Mouse (Mus musculus) layer of hippocampus, postnatal 14 days (tissue): ENCODE data around the gene Mapk1. TPM values are rescaled to one million over a fixed set of nuclear protein-coding genes. Genes with fewer than 3 reads are reported as not detected.

Experiments used
- DNase-seq, 2 experiments: peaks; one replicate each; pipeline ENCODE4 v3.0.0; 2021 to 2022; ENCODE audit warnings: low spot score in 2 of 2, mixed read lengths in 1 of 2
- total RNA-seq, 2 experiments: library from RNA; stranded (reverse); gene quantifications; 2 replicates each; pipeline ENCODE4 v1.2.3; 2021

The Mapk1 gene
- total RNA-seq, 2 experiments from 2014 or later = 453 to 458 TPM

DNA sequence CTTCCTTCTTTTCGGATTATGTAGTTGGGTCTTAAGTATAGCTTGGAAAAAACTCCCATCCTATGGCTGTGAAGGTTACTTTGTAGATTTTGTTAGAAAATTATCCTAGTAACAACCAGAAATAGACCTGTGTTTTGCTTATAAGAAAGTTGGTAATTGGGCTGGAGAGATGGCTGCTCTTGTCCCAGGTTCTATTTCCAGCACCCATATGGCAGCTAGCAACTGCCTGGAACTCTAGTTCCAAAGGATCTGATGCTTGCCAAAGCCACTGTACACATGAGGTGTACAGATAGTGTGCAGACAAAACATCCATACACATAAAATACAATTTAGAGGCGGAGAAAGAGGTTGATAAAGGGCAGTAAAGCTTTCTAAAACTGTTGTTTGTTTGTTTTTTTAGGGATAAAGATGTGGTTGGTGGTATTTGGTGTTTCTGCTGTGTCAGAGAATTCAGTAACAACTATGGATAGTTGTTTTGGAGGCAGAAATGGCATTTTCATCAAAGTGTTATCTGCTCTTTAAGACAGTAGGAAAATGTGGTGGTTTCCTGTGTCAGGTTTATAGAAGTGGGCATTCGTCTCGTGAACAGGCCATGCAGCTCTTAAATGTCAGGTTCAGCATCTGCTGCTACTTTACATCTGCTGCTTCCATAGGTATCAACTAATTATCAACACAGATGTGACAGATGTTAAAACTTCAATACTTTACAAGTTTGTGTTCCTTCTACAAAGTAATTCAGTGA, 32.1 kb downstream of the Mapk1 start:
- no peak for DNase-seq

GRCm38 (mm10) chr16:17015853-17016230, 32.7 kb downstream of the Mapk1 start:
- no peak for DNase-seq

- no peak for DNase-seq
These were observed 34.9 kb downstream of the Mapk1 start for GRCm38 (mm10) chr16:17018071-17018470.

DNA sequence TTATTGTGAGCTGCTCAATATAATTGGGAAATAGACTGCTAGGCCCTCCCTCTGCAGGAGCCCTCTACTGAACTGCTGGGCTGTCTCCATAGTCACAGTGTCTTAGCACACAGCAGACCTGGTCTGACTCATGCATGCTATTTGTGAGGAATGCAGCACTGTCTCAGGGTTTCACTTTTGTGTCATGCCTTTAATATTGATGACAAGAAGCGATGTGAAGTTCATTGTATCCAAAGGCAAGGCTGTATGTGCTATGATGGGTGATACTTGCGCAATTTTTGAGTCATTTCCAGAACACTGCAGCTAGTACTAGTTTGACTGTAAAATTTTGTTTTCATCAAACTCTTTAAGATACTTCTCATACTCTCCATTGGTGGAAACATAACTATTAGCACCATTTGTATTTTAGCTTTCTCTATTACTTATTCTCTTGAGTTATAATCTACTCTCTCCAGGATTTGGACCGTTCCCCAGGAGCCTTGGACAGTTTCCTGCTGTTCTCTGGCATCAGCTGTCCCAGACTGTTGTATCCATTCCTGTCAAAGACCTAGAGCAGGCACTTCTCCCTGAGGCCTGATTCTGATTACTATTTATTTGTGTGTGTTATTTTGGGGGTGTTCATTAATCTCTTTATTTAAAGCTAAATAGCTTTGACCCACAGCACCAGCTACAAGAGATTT, 41.4 kb downstream of the Mapk1 start:
- peak in 1 of 2 experiments; percentile 54 for DNase-seq

- peak in 1 of 2 experiments; percentile 55 for DNase-seq
These were observed 47.0 kb downstream of the Mapk1 start for GRCm38 (mm10) chr16:17029971-17030695.

DNA sequence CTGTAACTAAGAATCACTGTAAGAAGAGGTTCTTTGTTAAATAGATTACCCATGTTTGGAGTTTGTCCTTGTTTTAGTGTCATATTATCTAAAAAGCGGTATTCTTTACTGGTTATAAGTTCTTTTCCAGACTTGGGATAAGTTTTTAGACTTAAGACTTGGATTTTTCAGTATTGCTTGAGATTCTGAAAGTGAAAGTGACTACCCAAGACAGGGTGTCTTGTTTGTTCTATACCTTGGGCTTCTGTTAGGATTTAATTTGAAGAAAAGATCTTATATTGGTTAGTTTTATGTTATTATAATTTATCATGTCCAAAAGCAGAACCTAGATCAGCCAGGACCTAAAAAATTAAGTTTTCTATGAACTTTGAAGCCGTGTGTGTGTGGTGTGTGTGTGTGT, 50.6 kb downstream of the Mapk1 start:
- no peak for DNase-seq

GRCm38 (mm10) chr16:17040716-17041115, 57.5 kb downstream of the Mapk1 start:
- DNase-seq = no peak

- no peak for DNase-seq
These were observed 58.2 kb downstream of the Mapk1 start for GRCm38 (mm10) chr16:17041417-17041816.

GRCm38 (mm10) chr16:17044320-17044719, 61.1 kb downstream of the Mapk1 start:
- no peak for DNase-seq

- DNase-seq = no peak
These were observed 62.1 kb downstream of the Mapk1 start for GRCm38 (mm10) chr16:17045287-17045686.

GRCm38 (mm10) chr16:17049886-17050285, 66.7 kb downstream of the Mapk1 start:
- DNase-seq = no peak

DNA sequence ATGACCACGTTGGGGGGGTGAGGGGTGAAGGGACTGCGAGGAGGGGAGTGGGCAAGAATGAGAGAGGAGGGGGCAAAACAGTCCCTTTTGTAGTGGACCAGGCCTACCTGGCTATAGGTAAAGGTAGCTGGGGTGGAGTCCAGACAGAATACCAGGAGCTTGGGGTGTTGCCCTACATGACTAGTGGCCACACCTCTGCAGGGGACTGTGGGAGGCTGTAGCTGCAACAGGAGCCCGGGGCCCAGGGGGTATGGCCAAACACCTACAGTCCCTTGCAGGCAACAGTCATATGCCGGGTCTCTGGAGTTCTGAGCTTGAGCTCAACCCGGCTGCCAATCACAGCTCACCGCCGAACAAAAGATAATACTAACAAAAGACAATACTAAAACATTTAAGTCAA, 68.9 kb downstream of the Mapk1 start:
- DNase-seq = no peak

DNA sequence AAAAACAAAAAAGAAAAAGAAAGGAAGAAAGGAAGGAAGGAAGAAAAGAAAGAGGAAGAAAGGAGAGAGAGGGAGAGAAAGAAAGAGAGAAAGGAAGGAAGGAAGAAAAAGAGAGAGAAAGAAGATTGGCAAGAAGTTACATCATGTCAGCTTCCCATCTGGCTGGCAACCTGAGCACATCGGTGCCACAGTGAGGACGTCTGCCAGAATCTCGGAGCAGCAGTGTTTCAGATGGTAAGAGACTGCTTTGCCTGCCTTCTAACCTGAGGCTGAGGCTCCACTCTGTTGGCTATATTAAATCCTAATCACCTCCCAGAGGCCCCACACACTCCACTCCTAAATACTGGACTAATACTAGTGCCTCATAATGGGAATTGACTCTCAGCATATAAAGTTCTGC, 70.7 kb downstream of the Mapk1 start:
- no peak for DNase-seq

DNA sequence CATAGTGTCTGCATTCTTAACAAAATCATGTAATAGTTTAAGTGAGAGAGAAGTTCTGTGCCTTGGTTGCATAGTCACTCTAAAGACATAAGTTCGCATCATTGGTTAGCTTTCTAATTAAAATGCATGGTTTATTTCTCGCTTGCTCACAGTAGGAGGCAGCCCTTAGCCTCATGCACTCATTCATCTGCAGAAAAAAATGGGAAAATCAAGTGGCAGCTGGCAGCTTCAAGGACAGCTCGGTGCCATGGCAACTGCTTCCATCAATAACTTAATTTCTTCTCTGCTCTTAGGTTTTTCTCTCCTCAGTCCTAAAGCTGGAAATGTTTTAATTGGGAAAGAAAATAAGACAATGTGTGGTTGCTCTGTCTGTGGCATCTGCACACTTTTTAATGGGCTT, 72.4 kb downstream of the Mapk1 start:
- DNase-seq = peak; percentile 34 to 71

DNA sequence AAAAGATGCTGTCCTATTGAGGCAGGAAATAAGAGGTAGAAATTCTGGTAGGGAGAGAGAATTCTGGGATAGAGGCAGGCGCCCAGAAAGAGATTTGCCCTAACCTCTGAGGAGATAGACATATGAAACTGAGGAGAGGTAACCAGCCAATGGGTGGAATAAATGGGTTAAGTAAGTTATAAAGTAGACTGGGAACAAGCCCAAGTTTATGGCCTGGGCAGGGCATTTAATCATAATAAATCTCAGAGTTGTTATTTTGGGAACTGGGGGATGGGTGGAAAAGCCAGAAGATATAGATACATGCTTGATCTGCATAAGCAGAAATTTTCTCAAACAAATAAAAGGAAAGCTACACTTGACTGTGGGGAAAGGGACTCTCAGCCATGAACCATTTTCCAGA, 79.2 kb downstream of the Mapk1 start:
- DNase-seq = no peak

GRCm38 (mm10) chr16:17067552-17067951, 84.4 kb downstream of the Mapk1 start:
- DNase-seq = no peak

DNA sequence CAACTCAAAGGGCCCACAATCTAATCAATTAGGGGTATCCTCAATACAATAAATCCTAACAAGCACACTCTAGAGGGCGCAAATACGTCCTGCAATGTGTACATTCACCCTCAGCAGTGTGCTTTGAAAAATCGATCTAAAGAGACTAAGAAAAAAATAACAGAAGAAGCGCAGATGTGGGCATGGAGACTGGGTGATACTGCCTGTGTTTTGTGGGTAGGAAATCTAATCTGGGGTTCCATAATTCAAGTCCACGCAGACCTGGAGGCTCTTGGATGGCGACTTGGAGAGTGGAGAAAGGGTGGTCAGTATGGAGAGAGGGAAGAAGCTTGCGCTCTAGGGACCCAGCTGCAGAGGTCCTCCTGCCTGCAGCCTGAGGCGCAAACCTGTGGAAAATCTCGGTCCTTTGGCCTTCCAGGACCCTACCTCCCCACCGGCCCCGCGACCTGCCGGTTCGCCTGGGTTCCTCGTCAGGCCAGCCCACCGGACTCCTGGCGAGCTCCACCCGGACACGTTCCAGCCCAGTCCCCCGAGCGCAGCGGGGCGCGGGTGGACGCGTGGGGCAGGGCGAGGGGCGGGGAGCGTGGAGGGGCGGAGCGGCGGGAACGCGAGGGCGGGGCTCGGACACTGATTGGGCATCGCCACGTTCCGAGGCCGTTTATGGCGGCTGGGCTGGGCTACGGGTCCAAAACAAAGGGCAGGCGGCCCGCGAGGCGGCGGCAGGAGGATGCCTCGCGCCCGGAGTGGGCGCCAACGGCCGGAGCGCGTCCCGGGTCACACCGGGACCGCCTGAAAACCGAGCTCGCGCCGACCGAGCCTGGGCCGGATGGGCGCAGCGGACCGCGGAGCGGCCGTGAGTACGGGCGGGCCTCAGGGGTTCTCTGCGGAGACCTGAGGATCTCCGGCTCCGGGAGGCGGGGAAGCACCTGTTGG, 86.6 kb downstream of the Mapk1 start, which contains the start of gene Ypel1:
Gene Ypel1 (plus strand): TSS at position 186 of the 933 bp plus-strand sequence.
- DNase-seq = peak; percentile 81 to 87

GRCm38 (mm10) chr16:17070716-17071115, 87.5 kb downstream of the Mapk1 start:
- DNase-seq = no peak

GRCm38 (mm10) chr16:17073000-17073399, 89.8 kb downstream of the Mapk1 start:
- DNase-seq = peak in 1 of 2 experiments; percentile 40

DNA sequence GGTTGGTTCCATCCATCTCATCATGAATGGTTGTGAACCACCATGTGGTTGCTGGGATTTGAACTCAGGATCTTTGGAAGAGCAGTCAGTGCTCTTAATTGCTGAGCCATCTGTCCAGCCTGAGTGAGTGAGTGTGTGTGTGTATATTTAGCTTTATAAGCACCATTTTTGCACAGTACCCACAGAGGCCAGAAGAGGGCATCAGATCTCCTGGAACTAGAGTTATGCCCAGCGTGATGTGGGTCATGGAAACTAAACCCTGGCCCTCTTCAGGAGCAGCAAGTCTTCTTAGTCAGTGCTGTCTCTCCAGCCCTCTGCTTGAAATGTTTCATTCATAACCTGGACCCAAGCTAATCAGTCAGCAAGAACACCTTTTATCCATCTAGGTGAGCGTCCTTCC, 93.1 kb downstream of the Mapk1 start:
- DNase-seq = no peak

DNA sequence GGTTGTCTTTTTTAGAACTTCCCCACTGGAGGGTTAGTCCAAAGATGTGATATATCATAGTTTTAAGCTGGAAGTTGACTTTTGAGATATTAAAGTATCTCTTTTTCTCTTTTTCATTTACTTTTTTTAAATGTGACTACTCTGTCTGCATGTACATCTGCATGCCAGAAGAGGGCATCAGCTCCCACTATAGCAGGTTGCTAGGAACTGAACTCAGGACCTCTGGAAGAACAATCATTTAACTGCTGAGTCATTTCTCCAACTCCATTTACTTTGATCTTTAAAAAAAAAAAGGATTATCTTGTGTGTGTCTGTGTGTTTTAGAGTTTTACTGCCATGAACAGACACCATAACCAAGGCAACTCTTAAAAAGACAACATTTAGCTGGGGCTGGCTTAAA, 93.7 kb downstream of the Mapk1 start:
- no peak for DNase-seq
